Mouse (Mus musculus) erythroblast, embryonic 14.5 days (primary cell): ENCODE data around the gene Rnf149. TPM values are rescaled to one million over a fixed set of nuclear protein-coding genes. Genes with fewer than 3 reads are reported as not detected.

Source experiments
- H3K27me3 ChIP-seq: 2 replicates; pipeline ENCODE4 v1.6.1; 2012; ENCODE audit warnings: inconsistent platforms; ENCODE audit not compliant: control insufficient read depth
- H3K36me3 ChIP-seq: 2 replicates; pipeline ENCODE4 v1.6.1; 2012; ENCODE audit warnings: mild to moderate bottlenecking, inconsistent platforms; ENCODE audit not compliant: control insufficient read depth
- H3K4me1 ChIP-seq: 2 replicates; pipeline ENCODE4 v1.6.1; 2012; ENCODE audit warnings: inconsistent platforms; ENCODE audit not compliant: control insufficient read depth
- H3K4me3 ChIP-seq: replicated peaks from 2 replicates; pipeline ENCODE3; 2012; ENCODE audit warnings: moderate library complexity, mild to moderate bottlenecking, inconsistent platforms
- H3K9me3 ChIP-seq: 2 replicates; pipeline ENCODE4 v1.6.1; 2012; ENCODE audit warnings: low read length, inconsistent platforms, mixed read lengths; ENCODE audit not compliant: control insufficient read depth
- GATA1 ChIP-seq: IDR thresholded peaks from 2 replicates; pipeline ENCODE4 v1.6.1; 2012; ENCODE audit warnings: low read length, inconsistent platforms, mixed read lengths
- TAL1 ChIP-seq: IDR thresholded peaks from 3 replicates; pipeline ENCODE4 v1.6.1; 2012; ENCODE audit warnings: low read length, inconsistent platforms, mixed read lengths
- polyA plus RNA-seq: library from polyadenylated mRNA; stranded (reverse); fragments of >175 nt; gene quantifications from 2 replicates; pipeline ENCODE4 v1.2.3, GENCODE M21; 2012

The Rnf149 gene
- polyA plus RNA-seq, 1 experiment, result 1.2 TPM

DNA sequence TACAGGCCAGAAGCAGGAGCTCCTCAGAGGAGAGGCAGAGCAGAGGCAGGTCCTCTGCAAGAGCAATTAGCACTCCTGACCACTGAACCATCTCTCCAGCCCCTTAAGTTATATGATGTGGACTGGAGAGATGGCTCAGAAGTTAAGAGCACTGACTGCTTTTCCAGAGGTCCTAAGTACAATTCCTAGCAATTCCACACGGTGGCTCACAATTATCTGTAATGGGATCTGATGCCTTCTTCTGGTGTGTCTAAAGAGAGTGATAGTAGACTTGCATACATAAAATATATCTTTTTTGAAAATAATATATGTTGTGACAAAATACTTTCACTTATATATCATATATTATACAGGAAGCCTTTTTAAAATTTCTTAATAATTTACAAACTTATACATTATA lies 15.3 kb downstream of the Rnf149 start:
- Histone ChIP-seq H3K4me1 (no peaks in the 10 kb centered on the region), H3K36me3 (peaks cover 71% of the 10 kb centered on the region), H3K27me3 (no peaks in the 10 kb centered on the region), H3K9me3 (no peaks in the 10 kb centered on the region), H3K4me3 (no peak overlapping the region)
- TF ChIP-seq GATA1, result no peak

GRCm38 (mm10) chr1:39559009-39559408 lies 18.2 kb downstream of the Rnf149 start:
- Histone ChIP-seq H3K4me3 (no peak overlapping the region), H3K4me1 (no peaks in the 10 kb centered on the region), H3K36me3 (peaks cover 88% of the 10 kb centered on the region), H3K9me3 (no peaks in the 10 kb centered on the region), H3K27me3 (no peaks in the 10 kb centered on the region)
- TF ChIP-seq TAL1 (no peak), GATA1 (no peak)

DNA sequence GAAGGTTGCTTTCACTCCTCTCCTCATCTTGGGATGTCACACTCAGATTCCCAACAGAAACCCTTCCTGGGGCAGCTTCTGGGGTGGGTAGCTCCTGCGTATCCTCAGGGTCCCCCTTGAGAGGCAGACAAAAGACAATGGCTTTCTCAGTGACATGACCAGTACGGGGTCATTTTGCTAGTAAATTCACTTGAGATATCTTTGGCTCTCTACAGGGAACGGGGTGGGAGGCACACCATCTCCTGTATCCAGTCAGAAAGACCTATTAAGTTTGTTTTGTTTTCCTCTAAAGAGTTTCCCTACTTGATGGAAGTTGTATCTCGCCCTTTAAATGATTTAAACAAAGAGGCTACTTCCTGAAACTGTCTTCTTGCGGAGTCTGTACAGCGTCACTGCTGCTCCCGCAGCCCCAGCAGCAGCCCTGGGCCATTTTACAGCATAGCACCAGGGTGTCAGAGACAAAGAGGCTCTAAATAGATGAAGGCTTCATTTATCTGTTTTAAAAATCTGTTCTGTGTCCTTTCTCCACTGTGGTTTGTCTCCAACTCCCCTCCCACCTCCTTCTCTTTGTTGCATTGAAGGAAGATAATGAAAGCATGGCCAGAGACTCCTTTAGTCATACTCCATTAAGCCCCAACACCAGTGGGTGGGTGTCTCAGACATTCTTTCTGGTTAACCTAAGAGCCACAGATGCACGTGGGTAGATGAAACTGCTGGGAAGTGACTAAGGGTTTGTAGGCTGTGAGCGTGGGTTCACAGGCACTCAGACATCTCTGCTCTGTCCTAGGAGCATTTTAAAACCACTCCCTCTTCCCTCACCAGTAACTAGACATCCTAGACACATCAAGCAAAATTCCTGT lies 21.4 kb downstream of the Rnf149 start:
- Histone ChIP-seq H3K9me3 (no peaks in the 10 kb centered on the region), H3K4me1 (no peaks in the 10 kb centered on the region), H3K4me3 (no peak overlapping the region), H3K36me3 (peaks cover 84% of the 10 kb centered on the region), H3K27me3 (no peaks in the 10 kb centered on the region)
- TF ChIP-seq TAL1 (no peak), GATA1 (no peak)

- H3K36me3 ChIP-seq, result peaks cover 81% of the 10 kb centered on the region
- no peaks in the 10 kb centered on the region for H3K9me3 ChIP-seq
- no peaks in the 10 kb centered on the region for H3K4me1 ChIP-seq
- H3K4me3 ChIP-seq, result no peak overlapping the region
- H3K27me3 ChIP-seq, result no peaks in the 10 kb centered on the region
- TF ChIP-seq GATA1, result no peak
- TF ChIP-seq TAL1, result no peak
Measured at GRCm38 (mm10) chr1:39549831-39550230, 27.4 kb downstream of the Rnf149 start.

GRCm38 (mm10) chr1:39547238-39547637 lies 30.0 kb downstream of the Rnf149 start:
- no peak for TF ChIP-seq TAL1
- TF ChIP-seq GATA1, result no peak
- Histone ChIP-seq H3K4me1 (no peaks in the 10 kb centered on the region), H3K9me3 (no peaks in the 10 kb centered on the region), H3K36me3 (peaks cover 83% of the 10 kb centered on the region), H3K27me3 (no peaks in the 10 kb centered on the region), H3K4me3 (no peak overlapping the region)

DNA sequence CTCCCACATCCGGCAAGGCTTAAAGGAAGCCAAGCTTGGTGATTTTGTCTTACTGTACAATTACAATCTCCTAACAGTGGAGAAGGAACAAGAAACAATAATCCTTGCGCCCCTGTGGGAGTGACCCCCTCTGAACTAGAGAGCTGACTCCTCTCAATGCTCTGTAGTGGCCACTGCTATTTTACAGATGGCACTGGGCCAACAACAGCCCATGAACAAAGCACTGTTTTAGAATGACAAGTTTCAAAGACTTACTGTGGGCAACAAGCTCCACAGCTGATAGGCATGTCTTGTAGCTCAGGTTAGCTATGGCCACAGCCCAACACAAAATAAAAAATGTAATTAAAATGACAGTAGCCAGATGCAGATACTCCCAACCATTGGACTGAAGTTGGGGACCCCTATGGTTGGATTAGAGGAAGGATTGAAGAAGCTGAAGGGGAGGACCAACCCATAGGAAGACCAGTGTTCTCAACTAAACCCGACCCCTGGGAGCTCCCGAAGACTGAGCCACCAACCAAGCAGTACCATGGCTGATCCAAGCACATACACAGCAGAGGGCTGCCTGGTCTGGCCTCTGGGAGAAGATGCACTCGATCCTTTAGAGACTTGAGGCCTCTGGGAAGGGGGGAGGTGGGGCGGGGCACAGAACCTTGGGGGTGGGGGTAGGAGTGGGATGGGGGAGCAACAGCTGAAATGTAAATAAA lies 30.9 kb downstream of the Rnf149 start:
- H3K9me3 ChIP-seq, result no peaks in the 10 kb centered on the region
- no peak overlapping the region for H3K4me3 ChIP-seq
- H3K4me1 ChIP-seq, result no peaks in the 10 kb centered on the region
- H3K27me3 ChIP-seq, result no peaks in the 10 kb centered on the region
- TF ChIP-seq TAL1 (no peak), GATA1 (no peak)
- H3K36me3 ChIP-seq, result peaks cover 85% of the 10 kb centered on the region

DNA sequence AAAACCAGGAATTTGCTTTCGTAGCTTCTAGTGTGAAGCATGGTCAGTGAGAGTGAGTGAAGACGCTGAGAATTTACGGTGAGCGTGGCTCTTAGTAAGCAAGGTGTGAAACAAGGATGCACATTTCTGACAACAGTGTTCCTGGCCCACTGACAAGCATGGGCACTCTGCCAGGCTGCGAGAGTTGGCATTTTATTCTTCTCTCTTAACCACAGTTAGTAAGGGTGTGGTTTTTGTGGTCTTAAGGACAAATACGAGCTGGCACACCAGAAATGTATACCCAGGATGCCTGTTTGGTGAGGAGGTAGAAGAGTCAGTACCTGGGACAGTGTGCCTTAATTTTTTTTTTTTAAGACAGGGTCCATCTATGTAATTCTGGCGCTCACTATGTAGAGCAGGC lies 31.6 kb downstream of the Rnf149 start:
- H3K36me3 ChIP-seq, result peaks cover 88% of the 10 kb centered on the region
- H3K27me3 ChIP-seq, result no peaks in the 10 kb centered on the region
- no peak overlapping the region for H3K4me3 ChIP-seq
- H3K4me1 ChIP-seq, result no peaks in the 10 kb centered on the region
- TF ChIP-seq GATA1 (no peak), TAL1 (no peak)
- peaks cover 3% of the 10 kb centered on the region for H3K9me3 ChIP-seq

- peaks cover 80% of the 10 kb centered on the region for H3K36me3 ChIP-seq
- peaks cover 9% of the 10 kb centered on the region for H3K9me3 ChIP-seq
- no peaks in the 10 kb centered on the region for H3K27me3 ChIP-seq
- TF ChIP-seq GATA1, result no peak
- no peak for TF ChIP-seq TAL1
- peaks cover 19% of the 10 kb centered on the region for H3K4me1 ChIP-seq
- H3K4me3 ChIP-seq, result no peak overlapping the region
Measured at GRCm38 (mm10) chr1:39540592-39540991, 36.6 kb downstream of the Rnf149 start.

GRCm38 (mm10) chr1:39537631-39538380 lies 39.4 kb downstream of the Rnf149 start:
- no peaks in the 10 kb centered on the region; the same call in 1 of the 2 replicates for H3K27me3 ChIP-seq
- peaks cover 27% of the 10 kb centered on the region for H3K4me1 ChIP-seq
- peaks cover 9% of the 10 kb centered on the region for H3K9me3 ChIP-seq
- TF ChIP-seq GATA1, result no peak
- no peak for TF ChIP-seq TAL1
- H3K4me3 ChIP-seq, result no peak overlapping the region
- H3K36me3 ChIP-seq, result peaks cover 53% of the 10 kb centered on the region
